Mouse (Mus musculus) limb, embryonic 12.5 days (tissue): ENCODE results near the gene Zmym1. TPM values are rescaled to one million over a fixed set of nuclear protein-coding genes. Genes with fewer than 3 reads are reported as not detected.
A peak's percentile ranks its signal among the peaks of the same experiment; 100 is the strongest.
"Not testable (repeated sequence)": the region's sequence is repeated elsewhere in the genome, so short reads cannot be mapped to it uniquely, and the experiment has no call there.

Experiments
- ATAC-seq: fragments of 200-750 bp; cut with Nextera tagmentation; 2 replicates; pipeline ENCODE4 v1.8.0; 2017; ENCODE audit warnings: low read depth, moderate TSS enrichment; ENCODE audit not compliant: insufficient number of reproducible peaks, insufficient read depth, low FRiP score, low TSS enrichment
- H3K27ac ChIP-seq: fragments of 300-500 bp; sonication (generic); 2 replicates; pipeline ENCODE4 v1.5.1; 2016; ENCODE audit warnings: mild to moderate bottlenecking, moderate library complexity
- H3K27me3 ChIP-seq: fragments of 300-500 bp; sonication (generic); 2 replicates; pipeline ENCODE4 v1.6.1; 2016; ENCODE audit warnings: mild to moderate bottlenecking, moderate library complexity
- H3K36me3 ChIP-seq: fragments of 300-500 bp; sonication (generic); 2 replicates; pipeline ENCODE4 v1.6.1; 2016; ENCODE audit warnings: mild to moderate bottlenecking, moderate library complexity
- H3K4me1 ChIP-seq: fragments of 300-500 bp; sonication (generic); replicated peaks from 2 replicates; pipeline ENCODE4 v1.6.1; 2016
- H3K4me2 ChIP-seq: fragments of 300-500 bp; sonication (generic); 2 replicates; pipeline ENCODE4 v1.6.1; 2016; ENCODE audit warnings: mild to moderate bottlenecking, moderate library complexity
- H3K4me3 ChIP-seq: fragments of 300-500 bp; sonication (generic); replicated peaks from 2 replicates; pipeline ENCODE4 v1.5.1; 2016; ENCODE audit warnings: mild to moderate bottlenecking
- H3K9ac ChIP-seq: fragments of 300-500 bp; sonication (generic); replicated peaks from 2 replicates; pipeline ENCODE4 v1.6.1; 2016; ENCODE audit warnings: mild to moderate bottlenecking, moderate library complexity
- H3K9me3 ChIP-seq: fragments of 300-500 bp; sonication (generic); 2 replicates; pipeline ENCODE4 v1.6.1; 2016; ENCODE audit warnings: mild to moderate bottlenecking, moderate library complexity
- WGBS: fragments of 180-500 bp; shearing (Covaris S2); methylation state at CpG from one replicate; pipeline ENCODE4 v1.1.7; 2016; 5-methylcytosine and 5-hydroxymethylcytosine counted together
- polyA plus RNA-seq: library from polyadenylated mRNA; unstranded; fragments of >200 nt; fragmentation: Nextera tagmentation; extraction: Ambion mirVana; gene quantifications from 2 replicates; pipeline ENCODE4 v1.2.1, GENCODE M21; 2016

Gene Zmym1
- polyA plus RNA-seq: 26.2 and 30.2 TPM in 2 replicates

DNA sequence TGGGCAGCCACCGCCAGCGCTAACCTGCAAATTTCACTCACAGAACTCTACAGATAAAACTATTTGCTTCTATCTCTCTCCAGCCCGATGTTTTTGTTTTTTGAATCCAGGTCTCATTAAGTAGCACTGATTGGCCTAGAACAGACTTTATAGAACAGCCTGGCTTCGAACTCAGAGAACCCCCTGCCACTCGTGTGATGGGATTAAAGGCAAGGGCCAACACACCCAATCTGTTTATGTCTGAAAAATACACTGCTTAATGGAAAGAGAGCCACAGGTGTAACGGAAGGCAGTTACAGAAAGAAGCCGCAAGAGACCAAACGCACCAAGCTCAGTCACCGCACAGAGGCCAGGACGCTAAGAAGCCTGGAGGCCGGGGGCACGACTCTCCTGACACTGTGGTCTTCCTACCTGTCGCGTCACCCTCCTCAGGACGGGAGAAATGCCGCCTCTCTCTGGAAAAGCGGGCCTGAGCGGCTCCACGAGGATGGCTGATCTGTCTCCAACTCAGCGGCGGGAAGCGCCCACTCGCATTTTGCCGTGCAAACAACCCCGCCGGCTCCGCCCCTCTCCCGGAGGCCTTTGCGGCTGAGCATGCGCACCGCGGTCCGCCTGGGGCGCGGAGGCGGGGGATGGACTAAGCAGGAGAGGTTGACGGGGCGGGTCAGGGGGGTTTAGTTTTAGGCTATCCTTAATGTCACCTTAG, at the start of gene Zmym1:
TSS of gene Zmym1 (minus strand) at position 568 of the 706 bp plus-strand sequence.
- Histone ChIP-seq H3K27me3 (no peaks in the 10 kb centered on the region), H3K4me3 (peak within 1 kb of the TSS; percentile 79), H3K9me3 (no peaks in the 10 kb centered on the region), H3K4me1 (0 out of 2 replicates have a peak, but pooled peaks cover 7% of the 10 kb centered on the region), H3K27ac (peak within 1 kb of the TSS; percentile 20; the same call in 1 of the 2 replicates), H3K36me3 (peaks cover 28% of the 10 kb centered on the region), H3K4me2 (peak within 1 kb of the TSS; percentile 82), H3K9ac (peak within 1 kb of the TSS; percentile 75)
- ATAC-seq: peak; percentile 82
- WGBS: under 1% methylated on average over 38 of the region's 38 CpGs

DNA sequence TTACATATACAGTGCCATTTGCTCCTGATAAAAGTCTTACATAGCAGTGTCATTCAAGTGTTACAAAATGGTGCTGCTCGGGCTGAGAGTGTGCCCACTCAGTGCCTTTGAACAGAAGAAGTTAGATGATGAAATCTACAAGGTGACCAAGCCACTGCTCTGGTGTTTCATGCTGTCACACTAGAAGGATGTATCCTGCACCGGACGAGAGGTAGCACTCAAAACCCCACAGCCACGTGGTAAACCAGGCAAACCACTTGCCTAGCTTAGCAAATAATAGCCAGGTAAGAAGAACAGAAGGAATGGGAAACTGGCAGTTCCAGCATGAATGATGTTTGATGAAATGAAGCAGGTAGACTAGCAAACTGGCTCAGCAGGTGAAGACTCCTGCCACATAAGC, 49.6 kb upstream of the Zmym1 start:
- H3K36me3 ChIP-seq: peaks cover 43% of the 10 kb centered on the region
- no peak overlapping the region for H3K4me2 ChIP-seq
- H3K27me3 ChIP-seq: no peaks in the 10 kb centered on the region
- no peak overlapping the region for H3K4me3 ChIP-seq
- no peak for ATAC-seq
- 76% methylated on average over 4 of the region's 4 CpGs for WGBS
- 0 out of 2 replicates have a peak, but pooled peaks cover 4% of the 10 kb centered on the region for H3K9me3 ChIP-seq
- no peaks in the 10 kb centered on the region for H3K4me1 ChIP-seq
- no peak overlapping the region for H3K9ac ChIP-seq
- H3K27ac ChIP-seq: no peak overlapping the region

DNA sequence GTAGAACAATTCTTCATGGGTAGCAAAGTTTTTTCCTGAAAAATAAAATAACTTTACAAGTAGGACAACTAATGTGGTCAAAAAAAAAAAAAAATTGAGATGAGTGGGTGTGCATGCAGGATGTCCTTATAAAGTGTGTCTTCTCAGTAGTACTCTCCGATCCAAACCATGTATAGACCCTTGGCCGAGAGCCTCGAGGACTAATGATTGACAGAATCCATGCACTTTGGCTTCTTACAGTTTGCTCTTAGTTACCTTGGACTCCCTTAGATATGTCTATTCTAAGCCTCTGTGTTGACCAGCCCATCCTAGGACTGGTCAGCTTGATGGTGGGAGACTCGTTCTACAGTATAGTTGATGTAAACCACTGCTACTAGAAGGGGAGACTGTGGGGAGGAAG, 46.6 kb upstream of the Zmym1 start:
- WGBS: 96% methylated on average over 4 of the region's 4 CpGs
- no peak overlapping the region for H3K4me2 ChIP-seq

DNA sequence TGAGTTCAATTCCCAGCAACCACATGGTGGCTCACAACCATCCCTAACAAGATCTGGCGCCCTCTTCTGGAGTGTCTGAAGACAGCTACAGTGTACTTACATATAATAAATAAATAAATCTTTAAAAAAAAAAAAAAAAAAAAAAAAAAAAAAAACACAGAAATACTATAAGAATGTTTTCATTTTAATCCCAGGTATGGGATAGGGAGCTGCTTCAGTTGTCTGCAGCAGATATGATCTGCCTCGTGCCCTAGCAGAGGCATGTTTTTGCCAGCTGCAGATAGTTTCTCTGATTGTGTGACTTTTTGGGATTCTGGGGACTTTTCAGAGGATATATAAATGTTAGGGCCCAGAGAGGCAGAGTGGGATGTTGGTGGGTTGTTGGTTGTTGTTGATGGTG, 38.6 kb upstream of the Zmym1 start:
- 100% methylated on average over 1 of the region's 2 CpGs for WGBS
- H3K4me1 ChIP-seq, ATAC-seq, H3K9ac ChIP-seq, H3K4me2 ChIP-seq, H3K4me3 ChIP-seq, H3K9me3 ChIP-seq, H3K27ac ChIP-seq, H3K27me3 ChIP-seq: not testable (repeated sequence)
- peaks cover 21% of the 10 kb centered on the region; the same call in 1 of the 2 replicates for H3K36me3 ChIP-seq

More for the DNA sequence above, 46.6 kb upstream of the Zmym1 start:
- Histone ChIP-seq H3K4me3 (no peak overlapping the region), H3K9me3 (0 out of 2 replicates have a peak, but pooled peaks cover 4% of the 10 kb centered on the region), H3K36me3 (peaks cover 42% of the 10 kb centered on the region), H3K9ac (no peak overlapping the region), H3K27me3 (no peaks in the 10 kb centered on the region), H3K4me1 (no peaks in the 10 kb centered on the region), H3K27ac (no peak overlapping the region)
- no peak for ATAC-seq

DNA sequence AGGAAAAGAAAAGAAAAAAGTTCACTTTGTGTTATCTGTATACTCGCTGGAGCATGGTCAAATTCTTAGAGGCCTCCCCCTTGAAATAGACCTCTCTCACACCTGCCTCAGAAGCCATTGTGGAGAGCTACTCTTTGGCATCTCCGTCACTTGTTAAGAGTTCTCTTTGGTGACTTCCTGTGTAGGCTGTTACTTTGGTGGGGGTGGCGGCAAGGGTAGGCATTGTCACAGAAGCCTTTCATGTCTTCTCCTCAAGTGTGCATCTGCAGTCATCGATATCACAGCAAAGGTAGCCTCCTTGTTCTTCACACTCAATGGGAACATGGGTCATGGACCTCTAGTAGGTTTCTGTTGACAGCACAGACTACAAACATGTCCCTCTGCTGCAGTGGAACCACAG, 34.1 kb upstream of the Zmym1 start:
- no peak for ATAC-seq
- H3K4me2 ChIP-seq: no peak overlapping the region
- H3K4me3 ChIP-seq: no peak overlapping the region
- peaks cover 35% of the 10 kb centered on the region; the same call in 1 of the 2 replicates for H3K36me3 ChIP-seq
- no peak overlapping the region for H3K9ac ChIP-seq
- no peak overlapping the region for H3K27ac ChIP-seq
- H3K27me3 ChIP-seq: no peaks in the 10 kb centered on the region
- no peaks in the 10 kb centered on the region for H3K9me3 ChIP-seq
- no peaks in the 10 kb centered on the region for H3K4me1 ChIP-seq
- WGBS: 93% methylated on average over 4 of the region's 4 CpGs

DNA sequence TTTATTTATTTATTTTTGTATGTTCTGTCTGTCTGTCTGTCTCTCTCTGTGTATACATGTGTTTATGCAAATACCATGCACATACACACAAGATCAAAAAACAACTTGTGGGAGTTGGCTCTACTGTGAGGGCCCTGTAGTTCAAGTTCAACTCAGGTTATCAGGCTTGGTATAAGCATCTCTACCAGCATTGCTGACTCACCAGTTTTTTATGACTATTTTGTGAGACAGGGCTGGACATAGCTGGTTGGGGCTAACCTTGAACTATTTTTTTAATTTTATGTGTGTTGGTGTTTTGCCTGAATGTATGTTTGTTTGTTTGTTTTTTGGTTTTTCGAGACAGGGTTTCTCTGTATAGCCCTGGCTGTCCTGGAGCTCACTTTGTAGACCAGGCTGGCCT, 30.2 kb upstream of the Zmym1 start:
- Histone ChIP-seq H3K9ac (no peak overlapping the region), H3K4me1 (no peaks in the 10 kb centered on the region), H3K27me3 (no peaks in the 10 kb centered on the region), H3K4me2 (no peak overlapping the region), H3K9me3 (no peaks in the 10 kb centered on the region), H3K4me3 (no peak overlapping the region), H3K27ac (no peak overlapping the region), H3K36me3 (peaks cover 56% of the 10 kb centered on the region)
- 74% methylated on average over 1 of the region's 1 CpGs for WGBS
- ATAC-seq: no peak

DNA sequence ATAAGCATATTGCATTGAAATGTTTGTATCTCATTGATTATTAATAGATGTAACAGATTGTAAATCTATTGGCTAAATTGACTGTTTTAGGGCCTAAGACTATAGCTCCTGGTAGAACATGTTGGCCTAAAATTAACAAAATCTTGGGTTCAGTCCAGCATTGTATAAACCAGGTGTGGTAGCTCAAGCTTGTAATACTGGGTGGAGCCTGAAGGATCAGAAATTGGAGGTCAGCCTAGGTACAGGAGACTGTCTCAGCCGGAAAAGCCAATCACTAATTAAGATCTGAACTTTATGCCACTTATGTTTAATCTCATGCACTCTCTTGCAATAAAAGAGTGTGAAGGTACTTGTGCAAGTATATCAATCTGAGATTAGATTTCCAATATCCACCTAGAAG, 24.8 kb upstream of the Zmym1 start:
- Histone ChIP-seq H3K4me2 (no peak overlapping the region), H3K4me1 (no peaks in the 10 kb centered on the region), H3K9ac (no peak overlapping the region), H3K9me3 (no peaks in the 10 kb centered on the region), H3K36me3 (peaks cover 32% of the 10 kb centered on the region), H3K4me3 (no peak overlapping the region), H3K27ac (no peak overlapping the region), H3K27me3 (no peaks in the 10 kb centered on the region)
- no peak for ATAC-seq
- 88% methylated on average over 1 of the region's 1 CpGs for WGBS

DNA sequence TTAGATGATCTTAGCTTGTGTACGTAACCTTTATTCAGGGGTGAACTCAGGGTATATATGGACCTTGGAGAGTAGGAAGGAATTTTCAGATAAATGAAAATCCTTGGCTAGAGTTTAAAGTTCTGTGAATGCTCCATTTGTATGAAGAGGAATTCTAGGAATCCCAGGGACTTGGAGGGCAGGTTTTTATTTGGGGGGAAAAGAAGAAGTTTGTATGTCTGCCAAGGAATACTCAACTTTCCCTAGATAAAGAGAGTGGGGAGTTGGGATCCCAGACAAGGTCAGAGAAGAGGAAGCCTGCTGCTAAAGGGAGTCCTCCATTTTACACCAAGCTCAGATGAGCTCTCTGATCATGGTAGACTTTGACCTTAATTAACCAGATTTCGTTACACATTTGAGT, 22.2 kb upstream of the Zmym1 start:
- Histone ChIP-seq H3K27ac (no peak overlapping the region), H3K36me3 (peaks cover 12% of the 10 kb centered on the region; the same call in 1 of the 2 replicates), H3K9me3 (no peaks in the 10 kb centered on the region), H3K4me2 (no peak overlapping the region), H3K9ac (no peak overlapping the region), H3K27me3 (no peaks in the 10 kb centered on the region), H3K4me1 (no peaks in the 10 kb centered on the region), H3K4me3 (no peak overlapping the region)
- ATAC-seq: no peak
- 86% methylated on average over 2 of the region's 2 CpGs for WGBS

DNA sequence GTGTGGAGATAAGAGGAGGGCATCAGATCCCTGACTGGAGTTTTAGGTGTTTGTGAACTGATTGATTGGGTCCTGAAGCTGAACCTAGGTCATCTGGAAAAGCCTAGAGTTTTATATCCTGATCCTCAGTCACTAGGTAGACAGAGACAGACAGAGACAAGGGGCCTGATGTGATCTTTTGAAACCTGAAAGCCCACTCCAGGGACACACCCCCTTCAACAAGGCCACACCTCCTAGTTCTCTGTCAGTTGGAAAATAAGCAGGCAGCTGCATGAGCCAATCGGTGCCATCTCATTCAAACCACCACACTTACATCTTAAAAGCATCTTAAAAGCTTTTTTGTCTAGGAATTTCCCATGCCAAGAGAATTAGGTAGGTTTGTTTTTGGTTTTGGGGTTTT, 19.9 kb upstream of the Zmym1 start:
- Histone ChIP-seq H3K9ac (no peak overlapping the region), H3K4me2 (no peak overlapping the region), H3K4me1 (0 out of 2 replicates have a peak, but pooled peaks cover 4% of the 10 kb centered on the region), H3K36me3 (peaks cover 7% of the 10 kb centered on the region; the same call in 1 of the 2 replicates), H3K4me3 (no peak overlapping the region), H3K9me3 (no peaks in the 10 kb centered on the region), H3K27me3 (no peaks in the 10 kb centered on the region), H3K27ac (no peak overlapping the region)
- ATAC-seq: no peak
- WGBS: 38% methylated on average over 1 of the region's 1 CpGs

DNA sequence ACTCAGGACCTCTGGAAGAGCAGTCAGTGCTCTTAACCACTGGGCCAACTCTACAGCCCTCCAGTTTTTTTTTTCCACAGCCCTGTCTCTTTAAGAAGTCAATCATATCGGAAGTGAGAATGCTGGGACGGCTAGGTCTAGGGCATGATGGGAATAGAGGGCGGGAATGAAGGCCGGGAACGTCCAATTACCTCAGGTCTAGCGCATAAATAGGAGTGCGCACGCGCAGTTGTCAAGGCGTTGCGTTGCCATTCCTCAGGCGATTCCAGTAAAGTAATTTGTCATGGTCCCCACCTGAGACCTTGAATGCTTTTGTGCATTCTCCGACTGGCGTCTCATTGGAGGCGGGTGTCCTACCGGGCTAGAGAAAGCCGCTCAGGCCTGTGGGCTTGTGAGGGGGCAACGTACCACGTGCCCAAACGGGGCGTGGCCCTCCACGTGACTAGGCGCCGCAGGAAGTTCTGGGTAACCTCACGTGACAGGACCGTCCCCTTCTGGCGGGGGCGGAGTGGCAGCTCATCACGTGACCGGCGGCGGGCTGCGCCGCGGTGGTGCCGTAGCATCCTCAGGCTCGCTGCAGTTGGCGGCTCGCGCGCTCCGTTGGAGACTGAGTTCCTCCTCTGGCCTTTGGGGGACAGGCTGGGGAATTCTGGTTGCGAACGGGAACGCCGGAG, 16.1 kb upstream of the Zmym1 start, which contains the start of gene Zmym6:
TSS of gene Zmym6 (plus strand) at position 509 of the 674 bp plus-strand sequence.
- Histone ChIP-seq H3K4me1 (0 out of 2 replicates have a peak, but pooled peaks cover 4% of the 10 kb centered on the region), H3K27ac (peak within 1 kb of the TSS; percentile 89), H3K9ac (peak within 1 kb of the TSS; percentile 69), H3K27me3 (no peaks in the 10 kb centered on the region), H3K4me3 (peak within 1 kb of the TSS; percentile 51), H3K4me2 (peak within 1 kb of the TSS; percentile 65), H3K9me3 (0 out of 2 replicates have a peak, but pooled peaks cover 1% of the 10 kb centered on the region), H3K36me3 (peaks cover 4% of the 10 kb centered on the region; the same call in 1 of the 2 replicates)
- peak; percentile 95 for ATAC-seq
- under 1% methylated on average over 46 of the region's 46 CpGs for WGBS

DNA sequence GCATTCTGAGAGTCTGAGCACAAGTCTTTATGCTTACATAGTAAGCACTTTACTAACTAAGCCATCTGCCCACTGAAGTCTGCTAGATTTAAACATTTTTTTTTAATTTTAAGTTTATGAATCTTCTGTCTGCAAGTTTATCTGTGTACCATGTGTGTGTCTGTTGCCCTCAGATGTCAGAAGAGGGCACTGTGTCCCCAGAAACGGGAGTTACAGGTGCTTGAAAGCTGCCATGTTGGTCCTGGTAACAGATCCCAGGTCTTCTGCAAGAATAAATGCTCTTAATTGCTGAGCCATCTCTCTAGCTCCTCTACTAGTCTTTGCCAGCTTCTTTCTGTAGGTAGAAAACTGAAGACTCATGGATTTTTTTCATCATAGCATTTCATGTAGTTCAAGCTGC, 14.0 kb upstream of the Zmym1 start:
- H3K4me3 ChIP-seq: no peak overlapping the region
- no peak overlapping the region for H3K9ac ChIP-seq
- no peak for ATAC-seq
- no peak overlapping the region for H3K4me2 ChIP-seq
- no peak overlapping the region for H3K27ac ChIP-seq
- H3K4me1 ChIP-seq: 0 out of 2 replicates have a peak, but pooled peaks cover 4% of the 10 kb centered on the region
- no peaks in the 10 kb centered on the region for H3K36me3 ChIP-seq
- H3K27me3 ChIP-seq: no peaks in the 10 kb centered on the region
- 0 out of 2 replicates have a peak, but pooled peaks cover 4% of the 10 kb centered on the region for H3K9me3 ChIP-seq
- WGBS: 71% methylated on average over 1 of the region's 1 CpGs
